Mouse (Mus musculus): ENCODE results near the gene Eif5b. TPM values are rescaled to one million over a fixed set of nuclear protein-coding genes. Genes with fewer than 3 reads are reported as not detected.
"Not testable (repeated sequence)": the region's sequence is repeated elsewhere in the genome, so short reads cannot be mapped to it uniquely, and the experiment has no call there.

Eif5b gene
- 10 to 100 TPM; 46.6 to 47.1 TPM for total RNA-seq (2021)

DNA sequence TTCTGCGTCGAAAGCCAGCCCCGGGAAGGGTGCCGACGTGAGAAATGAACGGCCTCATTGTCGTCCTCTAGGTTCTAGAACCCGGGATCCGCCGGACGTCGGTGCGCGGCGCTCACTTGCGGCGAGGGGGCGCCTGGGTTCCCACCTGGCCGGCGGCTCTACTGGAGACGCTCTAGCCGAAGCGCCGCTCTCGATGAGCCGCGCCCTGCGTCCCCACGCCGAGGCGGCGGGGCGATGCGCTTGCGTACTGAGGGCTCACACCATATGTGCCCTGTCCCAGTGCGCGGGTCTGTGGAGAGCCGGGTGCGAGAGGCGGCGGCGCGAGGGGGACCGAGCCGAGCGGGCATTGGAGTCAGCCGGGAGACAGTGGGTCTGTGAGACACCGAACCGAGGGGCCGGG is at the start of gene Eif5b, which contains the start of gene Txndc9:
TSS of gene Eif5b (plus strand) at position 144 of the 400 bp plus-strand sequence.
TSS of gene Txndc9 (minus strand) at position 27 of the 400 bp plus-strand sequence.
- intact Hi-C loops (cut with DNase I), result loop anchor here (2.0 to 10.0 kb wide), 4 partner anchors 107 to 1753 kb away; partner anchors contain the start of genes Mitd1, Mrpl30, Rev1 and Uggt1
- DNase-seq, result peak; percentile 92

DNA sequence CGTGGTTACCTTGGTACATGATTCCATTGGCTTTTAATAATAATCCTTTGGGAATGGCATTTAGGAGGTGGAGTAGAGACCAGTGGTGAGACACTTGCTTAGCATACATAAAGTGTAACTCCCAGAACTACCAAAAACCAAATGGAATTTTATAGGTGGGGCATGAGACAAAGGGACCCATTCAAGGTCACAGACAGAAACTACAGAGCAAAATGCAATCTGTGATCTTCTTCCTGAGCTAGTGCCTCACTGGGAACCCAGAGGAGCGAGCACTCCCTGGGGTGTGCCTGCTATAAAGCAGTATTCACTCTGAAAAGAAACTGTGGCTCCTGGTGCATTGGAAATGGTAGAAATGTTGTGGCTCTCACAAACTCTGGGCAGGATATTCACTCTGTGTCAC is 48.9 kb upstream of the Eif5b start:
- no peak for DNase-seq
- intact Hi-C loops (cut with DNase I), result no loop called here

DNA sequence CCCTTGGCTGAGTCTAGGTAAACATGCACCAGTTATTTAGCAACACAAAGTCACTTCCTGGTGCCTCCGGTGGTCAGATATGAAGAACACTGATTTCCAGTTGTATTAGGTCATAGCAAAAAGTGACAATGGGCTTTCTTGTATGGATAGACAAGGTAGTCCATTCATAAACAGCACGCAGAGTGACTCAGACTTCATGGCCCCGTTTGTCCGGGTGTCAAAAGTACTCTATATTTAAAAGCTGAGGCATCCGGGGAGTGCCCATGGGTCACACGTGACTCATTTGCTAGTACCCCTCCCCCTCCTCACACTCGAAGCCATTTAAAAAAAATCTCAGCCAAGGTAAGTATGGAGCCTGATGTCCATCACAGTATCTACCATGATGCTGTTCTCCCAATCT is 43.0 kb upstream of the Eif5b start:
- no peak for DNase-seq
- intact Hi-C loops (cut with DNase I), result no loop called here

DNA sequence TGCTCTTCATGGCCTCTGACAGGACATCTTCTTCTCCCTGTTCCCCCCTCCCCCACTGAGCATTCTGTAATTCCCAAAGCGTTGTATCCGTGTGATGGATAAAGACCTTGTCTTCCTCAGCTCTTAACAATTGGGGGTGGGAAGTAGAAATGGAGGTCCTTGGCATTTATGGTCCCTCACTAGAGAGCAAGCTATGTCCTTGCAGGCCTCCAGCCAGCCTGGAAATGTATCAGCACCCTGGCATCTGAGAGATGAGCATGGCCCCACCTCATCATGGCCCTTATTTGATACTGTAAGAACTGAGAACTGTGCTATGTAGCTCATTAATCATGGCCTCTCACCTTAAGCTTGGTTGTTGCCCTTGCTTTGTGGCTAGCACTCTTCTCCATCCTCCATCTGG is 42.6 kb upstream of the Eif5b start:
- DNase-seq, result no peak
- intact Hi-C loops (cut with DNase I), result no loop called here

DNA sequence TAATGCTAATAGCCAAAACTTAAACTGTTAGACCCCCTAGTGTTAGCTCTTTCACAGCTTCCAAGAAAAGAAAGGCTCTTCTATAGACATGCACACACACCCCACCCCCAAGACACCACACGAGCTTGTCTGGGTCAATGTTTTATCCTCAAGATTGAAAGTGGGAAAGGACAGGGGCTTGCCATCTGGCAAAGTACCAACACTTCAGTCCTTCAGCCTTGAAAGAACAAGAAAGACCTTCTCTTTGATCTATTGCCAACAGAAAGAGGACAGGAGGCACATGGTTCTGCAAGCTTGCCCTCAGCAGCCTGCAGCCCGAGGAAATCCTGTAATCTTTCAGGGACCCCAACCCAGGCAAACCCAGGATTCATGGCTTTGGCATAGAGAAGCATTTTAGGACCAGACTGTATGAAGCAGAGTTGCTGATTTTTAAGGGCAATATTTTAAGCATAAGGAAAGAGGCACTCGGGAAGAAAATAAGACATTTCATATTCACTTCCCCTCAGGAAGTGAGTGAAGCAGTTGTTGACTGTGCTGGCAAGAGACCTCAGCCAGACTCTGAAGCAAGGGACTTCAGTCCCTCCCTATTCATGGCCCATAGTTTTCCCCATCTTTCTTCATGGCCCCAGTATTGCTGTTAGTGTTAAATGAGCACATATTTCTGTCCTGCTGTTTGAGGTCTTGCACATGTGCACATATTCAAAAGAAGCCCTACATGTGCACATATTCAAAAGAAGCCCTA is 40.9 kb upstream of the Eif5b start:
- DNase-seq, result no peak
- intact Hi-C loops (cut with DNase I), result no loop called here

DNA sequence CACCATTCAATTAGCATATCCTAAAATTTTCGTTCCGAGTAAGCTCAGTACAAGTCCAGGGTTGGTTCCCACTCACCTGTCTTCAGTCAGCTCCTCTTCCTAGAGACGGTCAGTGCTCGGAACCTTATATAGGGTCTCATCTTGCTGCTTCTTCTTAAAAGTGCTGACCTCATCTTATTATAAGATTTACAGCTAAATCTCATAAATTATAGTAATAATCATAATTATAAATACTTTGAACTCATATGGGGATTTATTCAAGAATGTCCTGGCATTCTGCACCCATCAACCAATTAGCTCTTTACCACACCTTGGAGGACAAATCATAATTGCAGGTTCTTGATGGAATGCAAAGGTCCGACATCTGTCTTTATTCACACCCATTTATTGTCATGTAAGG is 40.2 kb upstream of the Eif5b start, which contains the start of gene Lyg1:
TSS of gene Lyg1 (minus strand) at position 101 of the 400 bp plus-strand sequence.
- DNase-seq, result no peak
- intact Hi-C loops (cut with DNase I), result no loop called here

DNA sequence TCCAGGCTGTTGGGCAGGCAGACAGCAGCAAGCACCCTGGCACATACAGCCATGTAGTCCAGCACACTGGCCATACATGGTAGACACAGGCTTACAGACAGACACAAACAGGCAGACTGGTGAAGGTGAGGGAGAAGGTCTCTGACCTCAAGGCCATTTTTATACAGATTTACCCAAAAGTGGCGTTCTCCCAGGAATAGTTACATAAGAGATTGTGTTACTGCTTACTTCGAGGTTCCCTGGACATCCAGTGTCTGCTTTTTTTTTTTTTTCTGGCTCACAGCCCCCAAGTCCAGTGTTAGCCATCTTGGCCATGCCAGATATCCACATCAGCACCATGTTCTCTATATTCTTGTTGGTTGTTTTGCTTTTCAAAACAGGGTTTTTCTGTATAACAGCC is 39.3 kb upstream of the Eif5b start:
- no peak for DNase-seq
- intact Hi-C loops (cut with DNase I), result no loop called here

DNA sequence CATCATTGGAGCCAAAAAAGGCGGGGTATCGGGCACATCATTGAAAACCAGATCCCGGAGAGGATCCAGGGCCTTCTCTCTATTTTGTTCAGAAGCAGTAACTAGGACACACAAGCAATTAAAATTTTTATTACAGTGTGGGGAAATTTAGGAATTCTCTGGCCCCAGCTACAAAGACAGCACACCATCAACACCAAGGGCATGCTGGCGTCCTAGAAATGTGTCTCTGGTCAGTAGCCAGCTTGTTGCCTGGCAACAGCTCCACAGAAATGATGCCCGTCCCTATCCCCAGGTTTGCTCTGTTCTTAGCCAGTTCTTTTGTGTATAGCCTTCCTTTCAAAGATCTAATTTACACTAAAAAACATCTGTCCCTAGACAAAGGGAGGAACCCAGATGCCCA is 38.3 kb upstream of the Eif5b start:
- DNase-seq, result no peak
- intact Hi-C loops (cut with DNase I), result no loop called here

DNA sequence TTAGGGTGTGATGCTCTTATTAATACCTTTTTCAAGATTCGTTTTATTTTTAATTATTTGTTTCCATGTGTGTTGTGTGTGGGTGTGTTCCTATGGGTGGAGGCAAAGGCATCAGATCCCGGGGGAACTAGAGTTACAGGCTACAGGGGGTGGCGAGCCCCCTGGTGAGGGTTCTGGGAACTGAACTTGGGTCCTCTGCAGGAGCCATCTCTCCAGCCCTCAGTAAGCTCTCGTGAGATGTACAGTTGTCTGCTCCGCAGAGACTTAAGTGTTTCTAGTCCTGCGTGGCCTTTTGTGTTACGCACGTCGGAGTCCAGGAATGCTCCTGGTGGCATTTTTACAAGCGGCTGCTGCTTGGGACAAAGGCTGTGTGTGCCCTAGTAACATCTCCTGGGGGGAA is 32.2 kb upstream of the Eif5b start:
- no peak for DNase-seq
- intact Hi-C loops (cut with DNase I), result no loop called here

DNA sequence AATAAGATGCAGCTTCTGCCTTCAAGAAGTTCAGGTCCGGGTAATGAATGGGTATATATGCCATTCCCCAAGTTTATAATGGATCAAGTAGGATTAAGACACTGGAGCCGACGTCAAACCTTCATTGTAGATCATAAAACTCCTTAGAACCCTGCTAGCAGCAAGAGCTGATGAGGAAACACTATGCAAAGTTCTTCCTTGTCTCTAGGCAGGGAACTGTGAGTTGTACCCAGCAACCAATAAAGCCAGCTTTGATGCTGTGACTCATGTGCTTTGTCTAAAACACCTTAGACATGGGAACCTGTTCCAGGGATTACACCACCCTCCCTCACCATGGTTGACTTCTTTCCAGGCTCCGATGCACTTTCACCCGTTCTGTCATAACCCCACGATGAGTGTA is 29.1 kb upstream of the Eif5b start:
- DNase-seq, result no peak
- intact Hi-C loops (cut with DNase I), result no loop called here

DNA sequence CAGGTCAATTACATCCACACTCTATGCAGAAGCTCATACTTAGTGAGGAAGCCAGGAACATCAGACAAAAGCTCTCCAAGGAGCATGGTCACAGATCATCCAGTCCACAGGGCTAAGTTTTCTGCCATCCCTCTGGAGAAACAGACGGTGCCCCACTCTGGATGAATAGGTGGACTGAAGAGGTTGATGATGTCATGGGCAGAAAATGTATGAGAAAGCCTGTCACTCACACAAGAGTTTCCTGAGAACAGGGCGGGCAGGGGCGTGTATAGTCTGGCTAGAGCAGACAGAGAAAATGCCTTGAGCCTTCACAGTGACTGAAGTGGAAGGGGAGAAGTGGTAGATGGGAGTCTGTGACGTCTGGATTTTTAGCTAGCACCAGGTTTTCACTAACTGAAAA is 26.3 kb upstream of the Eif5b start:
- intact Hi-C loops (cut with DNase I), result no loop called here
- no peak for DNase-seq

DNA sequence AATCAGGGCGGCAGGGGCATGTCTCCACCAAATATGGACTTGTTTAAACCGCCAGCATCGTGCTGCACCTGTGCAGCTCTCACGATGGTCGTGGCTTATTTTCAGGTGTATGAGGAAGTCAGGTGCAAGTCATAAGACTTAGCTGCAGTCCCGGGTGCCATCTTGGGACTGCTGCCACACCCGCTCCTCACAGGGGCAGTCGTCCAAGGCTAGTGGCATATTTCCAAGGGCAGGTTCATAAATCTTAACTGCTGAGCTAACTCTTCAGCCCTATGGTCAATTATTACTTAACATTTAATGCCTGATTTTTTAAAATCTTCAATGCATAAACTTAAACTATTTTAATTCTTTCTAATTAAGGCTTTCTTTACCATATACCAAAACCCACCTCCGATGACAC is 21.1 kb upstream of the Eif5b start:
- DNase-seq; intact Hi-C loops (cut with DNase I): not testable (repeated sequence)

DNA sequence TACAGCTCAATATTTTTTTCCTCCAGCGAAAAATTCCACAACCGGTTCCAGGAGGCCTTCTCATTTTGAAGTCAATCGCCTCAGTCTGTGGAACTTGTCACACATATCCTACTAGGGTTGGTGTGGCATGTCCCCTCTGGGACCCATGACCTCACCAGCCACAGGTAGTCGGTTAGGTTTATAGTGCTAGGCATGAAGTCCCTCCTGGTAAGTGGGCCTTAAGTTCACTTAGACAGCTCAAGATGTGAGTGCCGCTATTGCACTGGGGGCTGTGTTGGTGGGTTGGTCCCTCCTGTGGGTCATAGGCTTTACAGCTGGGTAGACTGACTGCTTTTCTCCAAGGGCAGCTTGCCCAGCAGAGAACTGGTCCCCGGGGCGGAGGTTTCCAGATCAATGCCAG is 20.5 kb upstream of the Eif5b start:
- no peak for DNase-seq
- intact Hi-C loops (cut with DNase I), result no loop called here

DNA sequence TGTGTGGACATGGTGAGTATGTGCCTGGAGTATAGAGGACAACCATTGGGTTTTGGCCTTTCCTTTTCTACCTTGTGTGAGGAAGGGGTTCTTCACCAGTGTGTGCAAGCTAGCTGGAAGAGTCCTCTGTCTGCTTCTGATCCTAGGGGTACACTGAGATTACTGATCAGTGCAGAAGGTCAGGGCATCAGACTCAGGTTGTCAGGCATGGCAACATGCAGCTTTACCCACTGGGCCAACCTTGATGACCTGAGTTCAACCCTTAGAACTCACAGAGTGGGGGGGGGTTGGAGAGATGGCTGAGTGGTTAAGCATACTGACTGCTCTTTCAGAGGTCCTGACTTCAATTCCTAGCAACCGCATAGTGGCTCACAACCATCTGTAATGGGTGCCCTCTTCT is 13.5 kb upstream of the Eif5b start:
- no peak for DNase-seq
- intact Hi-C loops (cut with DNase I), result no loop called here

DNA sequence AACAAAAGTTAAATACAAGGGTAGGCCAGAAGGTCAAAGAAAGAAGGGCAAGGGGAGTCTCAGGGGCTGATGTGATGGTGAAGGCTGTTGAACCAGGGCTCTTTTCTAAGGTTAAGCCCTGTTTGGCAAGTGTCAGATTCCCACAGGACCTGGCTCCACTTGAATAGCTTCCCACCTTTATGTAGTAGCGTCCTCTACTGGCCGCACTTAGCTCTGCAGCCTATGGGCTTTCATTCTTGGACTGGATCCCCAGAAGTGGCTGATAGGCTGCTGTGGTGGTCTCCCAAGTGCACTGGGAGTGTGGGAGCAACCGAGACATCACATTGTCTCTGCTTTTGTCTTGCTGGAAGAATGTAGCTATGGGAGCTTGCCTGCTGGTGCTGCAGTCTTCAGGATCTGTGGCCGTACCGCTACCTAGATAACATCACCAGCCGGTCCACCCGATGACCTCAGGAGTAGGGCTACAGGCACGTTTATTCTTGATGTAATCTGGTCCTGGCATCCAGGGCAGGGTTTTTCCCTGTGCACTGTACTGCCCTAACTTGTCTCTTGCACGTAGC is 12.0 kb upstream of the Eif5b start:
- no peak for DNase-seq
- intact Hi-C loops (cut with DNase I), result no loop called here

DNA sequence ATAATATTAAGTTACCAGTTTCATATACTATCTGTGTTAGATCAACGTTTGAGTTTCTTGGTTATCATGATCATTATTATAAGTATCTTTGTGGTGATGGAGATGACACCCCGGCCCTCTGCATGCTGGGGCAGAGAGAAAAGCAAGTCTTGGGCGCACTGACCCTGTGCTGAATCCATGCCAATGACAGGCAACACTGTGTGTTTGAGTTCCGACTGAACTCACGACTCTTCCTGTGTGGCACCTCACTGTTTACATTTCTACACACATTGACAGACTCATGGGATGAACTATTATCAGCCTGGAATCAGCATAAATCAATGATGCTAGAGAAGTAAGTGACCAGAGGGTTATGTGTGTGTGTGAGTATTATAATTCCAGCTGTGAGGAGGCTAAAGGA is 10.0 kb upstream of the Eif5b start:
- DNase-seq, result no peak
- intact Hi-C loops (cut with DNase I), result no loop called here

DNA sequence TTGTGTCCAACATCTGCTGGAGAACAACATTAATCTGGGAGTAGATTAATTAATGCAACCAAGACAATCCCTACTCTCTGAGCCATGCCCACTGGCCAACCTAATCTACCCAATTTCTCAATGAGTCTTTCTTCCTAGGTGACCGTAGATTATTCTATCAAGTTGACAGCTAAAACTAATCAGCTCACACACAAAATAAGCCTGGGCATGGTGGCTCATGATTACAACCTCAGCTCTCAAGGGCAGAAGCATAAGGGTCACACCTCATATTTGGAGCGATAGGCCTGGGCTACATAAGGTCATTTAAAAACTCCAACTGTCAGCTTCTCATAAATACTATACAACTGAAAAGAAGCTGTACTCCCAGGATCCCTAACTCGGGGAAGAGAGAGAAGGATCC is 1.6 kb upstream of the Eif5b start:
- no peak for DNase-seq
- intact Hi-C loops (cut with DNase I), result loop anchor here (2.0 to 10.0 kb wide), 4 partner anchors 105 to 1751 kb away; partner anchors contain the start of genes Mitd1, Mrpl30, Rev1 and Uggt1

DNA sequence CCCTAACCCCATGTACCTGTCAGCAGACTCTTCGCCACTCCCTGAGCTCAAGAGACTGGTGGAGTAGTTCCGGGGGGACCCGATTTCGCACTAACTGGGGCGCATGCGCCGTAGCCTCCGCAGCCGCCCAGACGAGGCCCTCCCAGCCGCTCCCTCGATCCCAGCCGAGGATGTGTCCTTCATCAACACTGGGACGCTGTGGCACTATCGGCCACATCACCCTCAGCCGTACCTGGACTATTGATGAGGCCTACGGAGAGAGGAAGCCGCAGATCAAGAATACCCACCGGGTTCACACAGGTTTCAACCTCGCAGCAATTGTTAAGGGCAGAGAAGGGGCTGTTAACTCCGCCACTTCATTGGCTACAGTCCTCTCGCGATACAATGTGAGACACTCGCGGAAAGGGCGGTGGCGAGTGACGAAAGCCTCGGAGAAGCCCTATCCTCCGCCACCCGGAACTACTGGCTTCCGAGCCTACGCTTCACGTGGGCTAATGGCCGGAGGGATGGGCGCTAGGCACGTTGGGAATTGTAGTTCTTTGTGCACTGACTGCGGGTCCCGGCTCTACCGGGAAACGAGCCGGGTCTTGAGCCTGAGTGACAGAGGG is 829 bp upstream of the Eif5b start:
- DNase-seq, result peak; percentile 95 to 97
- intact Hi-C loops (cut with DNase I), result loop anchor here (2.0 to 10.0 kb wide), 4 partner anchors 106 to 1752 kb away; partner anchors contain the start of genes Mitd1, Mrpl30, Rev1 and Uggt1

DNA sequence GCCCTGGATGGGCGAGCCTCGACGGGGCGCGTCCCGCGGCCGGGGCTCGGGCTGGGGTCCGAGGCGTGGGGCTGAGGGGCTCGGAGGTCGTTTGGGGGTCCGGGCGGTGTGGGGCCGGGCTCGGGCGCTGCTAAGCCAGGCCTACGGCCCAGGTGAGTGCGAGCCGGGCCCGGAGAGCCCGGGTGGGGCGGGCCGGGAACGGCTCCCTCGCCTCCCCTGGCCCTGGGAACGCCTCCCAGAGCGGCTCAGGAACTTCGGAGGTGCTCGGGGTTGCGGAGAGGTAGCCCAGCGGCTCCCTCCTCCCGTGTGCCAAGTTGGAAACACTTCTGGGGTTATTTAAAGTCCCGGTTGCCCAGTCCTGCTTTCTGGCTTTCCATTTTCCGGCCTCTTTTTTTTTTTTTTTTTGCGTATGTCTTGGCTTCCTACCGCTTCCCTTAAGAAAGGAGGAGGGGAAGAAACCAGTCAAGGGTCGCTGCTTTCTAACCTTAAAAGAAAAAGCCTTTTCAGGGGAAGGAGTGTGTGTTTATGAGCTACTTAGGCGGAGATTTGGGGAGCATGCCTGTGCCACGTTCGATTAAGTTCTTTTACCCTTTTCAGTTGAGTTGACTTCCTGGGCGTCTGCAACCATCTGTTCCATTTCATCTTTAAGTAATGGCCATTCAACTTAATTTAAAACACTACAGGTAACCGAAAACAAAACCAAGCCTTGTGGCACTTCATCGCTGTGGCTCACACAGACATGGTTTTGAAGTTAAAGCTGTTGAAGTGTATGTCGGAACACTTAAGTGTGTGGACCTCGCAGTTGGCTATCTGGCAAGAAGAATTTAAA is 775 bp downstream of the Eif5b start:
- no peak for DNase-seq
- intact Hi-C loops (cut with DNase I), result loop anchor here (10.0 kb wide), 2 partner anchors 574 to 1754 kb away; partner anchors contain the start of gene Uggt1

DNA sequence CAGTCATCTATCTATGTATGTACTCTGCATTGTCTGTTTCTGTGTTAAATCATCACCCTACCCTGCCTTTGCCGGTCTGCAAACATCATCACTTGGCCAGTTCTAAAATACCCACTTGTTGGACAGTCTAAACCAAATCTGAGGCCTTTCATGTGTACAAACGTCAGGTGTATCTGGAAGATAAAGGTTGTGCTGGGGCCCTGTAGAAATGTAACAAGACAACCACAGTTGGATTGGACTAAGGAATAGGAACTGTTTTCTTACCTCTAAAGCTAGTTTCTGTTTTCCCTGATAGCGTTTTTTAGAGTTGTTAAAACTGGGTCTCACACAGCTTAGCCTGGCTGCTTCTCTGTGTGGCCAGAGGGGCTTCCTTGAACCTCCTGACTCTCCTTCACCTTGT is 1.7 kb downstream of the Eif5b start:
- intact Hi-C loops (cut with DNase I), result loop anchor here (10.0 kb wide), 2 partner anchors 575 to 1755 kb away; partner anchors contain the start of gene Uggt1
- DNase-seq, result no peak

DNA sequence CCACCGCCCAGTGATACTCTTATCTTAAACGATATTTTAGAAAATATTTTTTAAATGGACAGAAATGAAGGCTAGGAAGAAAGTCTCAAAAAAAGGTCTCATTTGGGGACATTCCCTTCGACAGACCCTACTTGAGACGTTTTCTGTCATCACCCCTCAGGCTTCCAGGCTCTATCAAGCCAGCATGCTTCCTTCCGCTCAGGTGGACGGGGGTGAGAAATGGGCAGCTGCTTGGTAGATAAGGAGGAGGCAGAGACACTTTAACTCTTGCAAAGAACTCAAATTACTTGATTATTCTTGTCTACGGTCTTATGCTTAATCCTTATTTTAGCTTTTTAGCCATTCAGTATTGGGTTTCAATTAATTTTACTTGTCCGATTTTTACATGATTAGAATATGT is 3.0 kb downstream of the Eif5b start:
- intact Hi-C loops (cut with DNase I), result no loop called here
- no peak for DNase-seq
